Comparison of ENCODE assay signal across 9 mouse cellular contexts in genomic region chr7:133037618-133038017, GRCm38 (mm10).
DNase-seq lines count a peak whose midpoint lies in the region; ATAC-seq lines count a peak whose summit lies in the region.
"Had no signal": no experiment of that assay in that cellular context is flagged by ENCODE, and none has a peak within 500 bp of the region (broad histone marks: within the 10 kb centered on the region; RNA-seq: fewer than 3 reads in every experiment).

No protein-coding gene starts in this region.

- peak; percentile 36 for DNase-seq in kidney, adult 9 months
- DNase-seq in kidney, postnatal 10 days = no peak
- DNase-seq in forelimb bud, embryonic 11.5 days (ENCODE audit: low read depth, low spot score) = peak; percentile 59
- DNase-seq in lung, postnatal 14 days = peak; percentile 32
- no peak for DNase-seq in c-Kit-positive CD71-positive TER-119-positive erythroid progenitor cells, embryonic 14.5 days (ENCODE audit: low spot score)
- no peak for DNase-seq in frontal cortex, postnatal 10 days (ENCODE audit: low spot score in 2 of 2)
- DNase-seq: adrenal gland, postnatal 36 days; gastrocnemius, postnatal 36 days had no signal

- H3K4me2 ChIP-seq in hindbrain, embryonic 13.5 days = no peak overlapping the region

- H3K9me3 ChIP-seq in hindbrain, embryonic 13.5 days = no peaks in the 10 kb centered on the region

- no peak for ATAC-seq in hindbrain, embryonic 13.5 days (ENCODE audit: low FRiP score)

- no peak overlapping the region for H3K4me3 ChIP-seq in hindbrain, embryonic 13.5 days

- H3K36me3 ChIP-seq in hindbrain, embryonic 13.5 days = no peaks in the 10 kb centered on the region

- H3K27me3 ChIP-seq in hindbrain, embryonic 13.5 days = no peaks in the 10 kb centered on the region

- WGBS in hindbrain, embryonic 13.5 days = 58% methylated on average over 4 of the region's 4 CpGs

- H3K9ac ChIP-seq in hindbrain, embryonic 13.5 days = no peak overlapping the region

- H3K4me1 ChIP-seq in hindbrain, embryonic 13.5 days (replicated peaks) = peaks cover 82% of the 10 kb centered on the region

- H3K27ac ChIP-seq in hindbrain, embryonic 13.5 days = 0 out of 2 replicates have a peak overlapping the region, but pooled peaks have one; percentile 2

Comparison
In these comparisons a context has a peak if more than half of its experiments do, and no peak if none do; other contexts are left out.
1. DNase-seq: peak in kidney, adult 9 months (single experiment), forelimb bud, embryonic 11.5 days (single experiment) and lung, postnatal 14 days (single experiment); none in kidney, postnatal 10 days (single experiment), c-Kit-positive CD71-positive TER-119-positive erythroid progenitor cells, embryonic 14.5 days (single experiment) and frontal cortex, postnatal 10 days (0 of 2).